Mouse (Mus musculus) ovary, postnatal 36 days (tissue): ENCODE measurements at regions not wholly inside any gene's neighbourhood (a gene's known extent, or its start where the extent isn't known, plus 50 kb on each side); places are given as distances from the start of the nearest gene placed in this dataset.
A peak's percentile ranks its signal among the peaks of the same experiment; 100 is the strongest.

Experiments used
- DNase-seq: peaks from one replicate; pipeline ENCODE4 v3.0.0; 2022; ENCODE audit warnings: low spot score, mixed read lengths

GRCm38 (mm10) chr13:97559611-97560385 lies 200.6 kb downstream of the Gm10260 start:
- no peak for DNase-seq

GRCm38 (mm10) chr13:97558884-97559283 lies 201.5 kb downstream of the Gm10260 start:
- DNase-seq, result no peak

- no peak for DNase-seq
Measured at GRCm38 (mm10) chr13:97555312-97555711, 205.1 kb downstream of the Gm10260 start.

DNA sequence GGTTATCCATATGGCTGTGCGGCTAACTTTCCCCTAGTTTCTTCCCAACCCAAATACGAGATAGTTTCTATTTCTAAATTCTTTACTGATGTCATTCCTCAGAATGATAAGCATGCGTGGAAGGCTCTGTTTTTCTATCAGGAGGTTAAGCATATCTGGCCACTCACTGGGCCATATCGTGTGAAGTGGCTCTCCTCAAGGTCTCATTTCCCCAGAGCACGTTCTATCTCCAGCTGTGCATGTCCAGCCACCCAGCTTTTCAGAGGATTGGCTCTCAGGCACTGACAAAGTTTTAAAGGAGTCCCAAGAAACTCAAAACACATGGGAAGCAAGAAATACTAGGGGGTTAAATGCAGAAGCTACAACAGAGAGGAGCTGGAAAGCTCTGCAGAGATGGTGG lies 205.8 kb downstream of the Gm10260 start:
- DNase-seq, result no peak

DNA sequence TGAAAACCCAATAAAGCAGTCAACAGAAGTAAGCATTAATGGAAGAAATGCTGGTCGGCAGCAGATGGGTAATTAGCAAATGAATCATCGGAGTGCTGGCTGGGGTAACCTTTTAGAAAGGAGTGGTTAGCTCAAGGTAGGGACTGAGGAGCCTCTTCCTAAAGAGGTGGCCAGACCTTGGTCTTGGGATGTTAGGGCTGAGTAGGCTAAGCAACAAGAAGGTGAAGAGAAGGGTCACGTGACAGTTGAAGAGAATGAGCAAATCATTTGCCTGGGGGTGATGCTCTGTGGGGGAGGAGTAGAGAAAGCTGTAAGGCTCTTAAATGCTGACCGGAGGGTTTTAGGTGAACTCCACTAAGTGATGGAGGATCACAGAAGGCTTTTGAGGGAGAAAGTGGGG lies 208.2 kb downstream of the Gm10260 start:
- DNase-seq, result no peak

DNA sequence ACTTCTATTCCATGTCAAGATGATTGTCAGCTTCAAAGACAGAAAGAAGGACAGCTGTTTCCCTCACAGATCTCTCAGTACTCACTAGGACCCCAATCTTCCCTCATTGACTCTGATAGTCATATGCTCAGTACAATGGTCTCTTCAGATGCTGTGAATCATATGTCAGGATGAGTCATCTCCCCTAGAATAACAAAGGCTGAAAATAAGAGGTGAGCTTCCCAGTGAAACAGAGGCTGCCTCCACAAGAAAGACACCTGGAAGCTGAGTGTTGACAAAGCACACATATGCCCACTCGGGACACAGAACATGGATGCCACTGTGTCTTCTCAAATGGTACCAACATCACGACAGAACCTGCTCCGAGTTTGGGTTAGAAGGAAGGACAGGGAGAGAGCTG lies 209.6 kb downstream of the Gm10260 start:
- DNase-seq, result no peak

GRCm38 (mm10) chr13:97550172-97550571 lies 210.3 kb downstream of the Gm10260 start:
- no peak for DNase-seq

GRCm38 (mm10) chr13:97549384-97549783 lies 211.0 kb downstream of the Gm10260 start:
- DNase-seq, result no peak

DNA sequence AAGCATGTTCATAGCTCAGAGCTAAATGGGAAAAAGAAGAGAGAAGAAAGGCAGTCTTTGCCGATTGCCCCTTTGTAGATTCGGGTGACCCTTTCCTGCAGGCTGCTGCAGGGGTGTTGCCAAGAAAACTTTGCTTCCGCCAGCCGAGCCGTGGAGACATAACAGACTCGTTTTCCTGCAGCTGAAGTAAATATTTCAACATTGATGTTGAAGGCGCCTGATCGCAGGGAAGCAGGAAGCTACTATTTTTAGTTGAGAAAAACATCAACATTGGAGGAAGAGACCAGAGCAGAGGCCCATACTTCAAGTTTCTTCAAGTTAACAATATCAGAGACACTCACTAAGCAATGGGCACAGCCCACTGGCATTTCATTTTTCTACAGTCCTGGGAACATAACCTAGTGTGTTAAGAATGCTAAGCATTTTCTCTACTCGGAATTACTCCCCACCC lies 211.9 kb downstream of the Gm10260 start:
- DNase-seq, result peak; percentile 70

DNA sequence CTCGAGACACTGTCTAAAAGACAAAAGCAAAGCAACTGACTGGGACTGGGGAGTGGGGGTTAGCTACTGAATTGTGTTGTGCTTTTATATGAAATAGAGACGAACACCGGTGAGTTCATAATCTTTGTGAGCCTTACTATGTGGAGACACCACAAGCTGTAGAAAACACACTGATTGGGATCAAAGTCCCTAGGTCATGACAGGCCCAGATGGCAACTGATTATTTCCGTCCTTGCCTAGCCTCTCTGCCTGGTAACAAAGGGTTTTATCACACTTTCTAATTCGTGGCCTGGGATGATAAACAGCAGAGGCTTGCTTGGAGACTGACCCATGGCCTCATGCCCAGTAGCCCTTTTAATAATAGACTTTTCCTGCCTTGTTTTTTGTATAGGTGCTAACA lies 213.5 kb downstream of the Gm10260 start:
- DNase-seq, result no peak

GRCm38 (mm10) chr13:97545971-97546454 lies 214.4 kb downstream of the Gm10260 start:
- DNase-seq, result no peak

DNA sequence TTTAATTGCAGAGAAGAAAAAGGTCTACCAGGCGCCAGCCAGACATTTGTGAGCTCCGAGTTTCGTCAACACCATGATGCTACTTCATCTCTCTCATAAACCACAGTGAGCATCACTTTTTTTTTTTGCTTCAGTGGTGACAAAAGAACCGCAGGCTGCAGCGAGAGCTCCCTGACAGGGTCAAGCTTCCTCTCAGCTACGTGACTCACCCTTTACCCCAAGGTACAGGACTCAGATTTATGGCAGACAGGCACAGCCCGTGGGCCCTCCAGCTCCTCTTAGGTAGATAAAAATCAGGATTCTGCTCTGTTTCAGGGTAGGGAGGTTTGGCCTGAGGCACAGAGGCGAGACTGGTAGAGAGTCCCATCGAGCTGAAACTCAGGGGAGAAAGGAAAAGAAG lies 220.7 kb downstream of the Gm10260 start:
- DNase-seq, result no peak

GRCm38 (mm10) chr13:97538441-97538840 lies 222.0 kb downstream of the Gm10260 start:
- no peak for DNase-seq

GRCm38 (mm10) chr13:97537686-97538085 lies 222.7 kb downstream of the Gm10260 start:
- no peak for DNase-seq

DNA sequence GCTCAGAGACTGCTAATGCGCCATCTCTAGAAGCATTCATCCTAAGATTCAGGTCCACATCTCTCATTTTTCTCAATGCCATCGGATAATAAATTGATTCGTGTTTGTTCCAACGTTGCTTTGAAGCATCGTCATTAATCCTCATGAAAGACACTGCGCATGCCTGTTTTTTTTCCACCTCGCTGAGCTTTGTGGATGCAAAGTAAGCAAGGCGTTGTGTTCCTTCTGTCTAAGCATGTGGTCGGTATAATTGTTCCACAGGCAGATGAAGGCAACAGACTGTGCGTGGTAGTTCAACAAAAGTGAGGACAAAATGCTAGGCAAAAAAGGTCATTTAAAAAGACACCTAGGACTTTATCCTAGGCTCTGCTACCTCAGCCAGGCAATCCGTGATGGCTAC lies 223.2 kb downstream of the Gm10260 start:
- DNase-seq, result no peak

GRCm38 (mm10) chr13:97533896-97534666 lies 226.4 kb downstream of the Gm10260 start:
- no peak for DNase-seq

DNA sequence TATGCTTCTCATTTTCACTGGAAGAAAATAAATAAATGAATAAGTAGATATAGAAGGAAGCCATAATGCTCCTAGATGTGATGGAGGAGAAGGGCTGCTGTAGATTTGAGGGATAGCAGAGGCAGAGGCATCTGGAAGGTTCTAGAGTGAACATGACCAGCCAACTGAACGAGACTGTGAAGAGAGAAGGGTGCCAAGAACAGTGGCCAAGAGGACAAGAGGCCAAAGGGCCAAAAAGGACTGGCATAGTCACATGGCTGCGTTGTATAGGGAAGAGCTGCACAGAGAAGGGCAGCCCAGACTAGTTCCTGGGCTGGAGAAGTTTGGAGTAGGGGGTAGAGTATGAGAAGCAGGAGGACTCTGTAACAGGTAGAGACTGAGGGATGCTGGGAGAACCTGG lies 229.3 kb downstream of the Gm10260 start:
- DNase-seq, result no peak

DNA sequence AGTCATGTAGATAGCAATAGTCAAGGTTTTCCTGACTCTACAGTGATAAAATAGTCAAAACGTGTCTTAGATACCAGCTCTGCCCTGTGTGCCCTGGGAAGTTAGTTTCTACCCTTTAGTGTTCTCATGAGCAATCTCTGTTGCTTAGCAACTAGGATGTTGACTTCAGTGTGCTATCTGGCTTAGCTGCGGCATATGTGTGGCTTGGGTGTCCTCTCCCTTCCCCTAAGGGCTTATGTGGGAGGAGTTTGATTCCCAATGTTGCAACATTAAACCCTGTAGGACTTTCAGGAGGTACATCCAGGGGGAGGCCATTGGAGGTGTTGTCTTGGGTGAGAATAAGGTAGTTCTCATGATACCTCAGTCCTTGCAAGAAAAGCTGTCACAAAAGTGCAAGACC lies 229.9 kb downstream of the Gm10260 start:
- no peak for DNase-seq

- DNase-seq, result no peak
Measured at GRCm38 (mm10) chr13:97527958-97528357, 232.5 kb downstream of the Gm10260 start.

DNA sequence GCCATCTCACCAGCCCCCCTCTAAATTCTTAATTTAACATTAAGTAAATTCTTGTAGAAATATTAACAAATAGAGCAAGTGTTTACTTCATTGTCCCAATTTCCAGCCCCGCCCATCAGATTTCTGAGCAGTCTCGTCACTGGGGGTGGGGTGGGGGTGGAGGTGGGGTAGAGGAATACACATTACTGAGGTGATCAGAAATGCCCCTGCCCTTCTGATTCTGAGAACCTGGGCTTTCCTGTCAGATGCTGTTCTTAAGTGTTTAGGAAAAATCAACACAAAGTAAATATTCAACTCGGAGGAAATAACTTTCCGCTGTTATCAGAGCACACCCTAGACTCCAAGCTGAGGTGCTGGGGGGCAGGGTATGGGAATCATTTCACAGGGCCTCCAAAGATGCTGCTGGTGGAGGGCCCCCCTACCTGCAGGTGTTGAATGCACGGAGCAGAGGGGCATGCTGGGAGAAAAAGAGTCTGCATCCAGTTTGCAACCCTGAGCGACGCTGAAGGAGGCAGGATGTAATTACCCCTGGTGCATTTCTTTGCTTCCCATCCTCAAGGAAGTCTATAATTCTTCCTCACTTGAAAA lies 235.5 kb downstream of the Gm10260 start:
- DNase-seq, result no peak

GRCm38 (mm10) chr13:97523523-97524412 lies 236.7 kb downstream of the Gm10260 start:
- no peak for DNase-seq
